Mouse (Mus musculus): ENCODE results near the gene Ifna4. TPM values are rescaled to one million over a fixed set of nuclear protein-coding genes. Genes with fewer than 3 reads are reported as not detected.
A peak's percentile ranks its signal among the peaks of the same experiment; 100 is the strongest.

The Ifna4 gene
- polyA plus RNA-seq, 1 experiment: not detected

DNA sequence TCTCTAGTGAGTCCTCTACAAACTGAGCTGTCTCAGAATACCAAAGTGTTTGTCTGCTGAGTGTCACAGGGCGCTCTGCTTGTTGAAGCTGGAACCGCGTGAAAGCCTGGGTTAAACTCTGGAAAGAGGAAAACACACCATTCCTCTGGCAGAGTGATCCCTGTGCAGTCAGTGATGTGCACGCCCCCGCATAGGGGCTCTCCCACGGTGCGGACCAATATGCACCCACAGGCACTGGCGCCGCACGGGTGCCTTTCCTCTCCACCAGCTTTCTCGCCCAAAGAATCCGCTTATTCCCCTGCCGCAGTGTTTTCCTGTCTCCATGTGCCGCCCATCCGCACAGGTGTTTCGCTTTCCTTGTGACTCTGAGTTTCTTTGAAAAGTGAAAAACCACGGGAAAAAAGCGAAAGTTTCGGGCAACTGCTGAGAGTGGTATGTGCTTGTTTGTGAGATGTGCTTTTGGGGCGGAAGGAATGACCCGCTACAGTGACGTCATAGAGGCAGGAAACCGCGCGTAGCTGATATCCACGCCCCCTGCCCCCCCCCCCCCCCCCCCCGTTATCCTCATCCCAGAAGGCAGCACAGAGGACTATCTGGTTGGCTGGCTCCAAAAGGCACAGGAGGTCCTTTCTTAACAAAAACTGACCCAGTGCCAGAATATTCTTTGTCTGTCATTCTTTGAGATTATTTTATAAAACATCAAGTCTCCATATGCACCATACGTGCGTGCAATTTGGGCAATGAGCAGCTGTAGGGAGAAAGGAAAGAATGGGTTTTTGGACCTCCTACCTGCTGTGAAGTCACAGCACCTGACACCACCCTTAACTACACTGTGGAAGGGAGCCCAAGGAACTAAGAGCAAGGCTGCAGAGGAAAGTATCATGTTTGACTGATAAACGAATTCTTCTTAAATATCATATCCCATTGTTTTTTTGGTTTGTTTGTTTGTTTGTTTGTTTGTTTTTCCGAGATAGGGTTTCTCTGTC is 26.6 kb downstream of the Ifna4 start:
- no peak overlapping the region for H3K27ac ChIP-seq (ENCODE audit: insufficient read depth, low read depth, low read length)
- peak overlapping the region; percentile 57 for H3K4me3 ChIP-seq (ENCODE audit: insufficient read depth, low read depth, low read length)
- H3K27me3 ChIP-seq (replicated peaks; ENCODE audit: control insufficient read depth, insufficient read depth, low read length): no peaks in the 10 kb centered on the region
- peak; percentile 12 for DNase-seq
- no peaks in the 10 kb centered on the region for H3K36me3 ChIP-seq (ENCODE audit: control insufficient read depth, insufficient read depth, low read length)
- no peaks in the 10 kb centered on the region for H3K4me1 ChIP-seq (ENCODE audit: control insufficient read depth, insufficient read depth, low read length)
- 8% methylated on average over 31 of the region's 31 CpGs for WGBS
- no peak for TF ChIP-seq CTCF (conservative IDR thresholded peaks at IDR 0.05; ENCODE audit: insufficient read depth, insufficient read length, low read depth, low read length)
- no peak for TF ChIP-seq POLR2A (IDR thresholded peaks at IDR 0.05; ENCODE audit: low read depth, low read length)

DNA sequence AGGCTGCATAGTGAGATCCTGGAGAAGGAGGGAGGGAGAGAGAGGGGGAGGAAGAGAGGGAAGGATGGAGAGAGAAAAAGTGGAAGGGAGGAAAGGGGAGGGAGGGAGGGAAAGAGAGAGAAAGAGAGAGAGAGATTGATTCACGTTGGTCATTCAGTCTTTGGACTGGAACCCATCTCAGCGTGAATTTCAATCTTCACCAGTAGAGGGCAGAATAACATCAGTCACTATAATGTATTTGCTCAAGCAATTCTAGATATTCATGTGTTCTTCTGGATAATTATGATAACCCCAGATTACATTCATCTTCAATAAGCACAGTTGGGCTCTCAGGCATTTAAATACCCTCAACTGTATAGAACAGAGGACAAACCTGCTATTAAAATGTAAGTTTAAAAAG is 31.0 kb downstream of the Ifna4 start:
- Histone ChIP-seq H3K27ac (ENCODE audit: insufficient read depth, low read depth, low read length) (no peak overlapping the region), H3K4me1 (ENCODE audit: control insufficient read depth, insufficient read depth, low read length) (no peaks in the 10 kb centered on the region), H3K4me3 (ENCODE audit: insufficient read depth, low read depth, low read length) (no peak overlapping the region), H3K36me3 (ENCODE audit: control insufficient read depth, insufficient read depth, low read length) (no peaks in the 10 kb centered on the region), H3K27me3 (replicated peaks; ENCODE audit: control insufficient read depth, insufficient read depth, low read length) (no peaks in the 10 kb centered on the region)
- TF ChIP-seq CTCF (conservative IDR thresholded peaks at IDR 0.05; ENCODE audit: insufficient read depth, insufficient read length, low read depth, low read length) (no peak), POLR2A (IDR thresholded peaks at IDR 0.05; ENCODE audit: low read depth, low read length) (no peak)
- DNase-seq: peak; percentile 51
- WGBS: 0% methylated on average over 2 of the region's 2 CpGs

DNA sequence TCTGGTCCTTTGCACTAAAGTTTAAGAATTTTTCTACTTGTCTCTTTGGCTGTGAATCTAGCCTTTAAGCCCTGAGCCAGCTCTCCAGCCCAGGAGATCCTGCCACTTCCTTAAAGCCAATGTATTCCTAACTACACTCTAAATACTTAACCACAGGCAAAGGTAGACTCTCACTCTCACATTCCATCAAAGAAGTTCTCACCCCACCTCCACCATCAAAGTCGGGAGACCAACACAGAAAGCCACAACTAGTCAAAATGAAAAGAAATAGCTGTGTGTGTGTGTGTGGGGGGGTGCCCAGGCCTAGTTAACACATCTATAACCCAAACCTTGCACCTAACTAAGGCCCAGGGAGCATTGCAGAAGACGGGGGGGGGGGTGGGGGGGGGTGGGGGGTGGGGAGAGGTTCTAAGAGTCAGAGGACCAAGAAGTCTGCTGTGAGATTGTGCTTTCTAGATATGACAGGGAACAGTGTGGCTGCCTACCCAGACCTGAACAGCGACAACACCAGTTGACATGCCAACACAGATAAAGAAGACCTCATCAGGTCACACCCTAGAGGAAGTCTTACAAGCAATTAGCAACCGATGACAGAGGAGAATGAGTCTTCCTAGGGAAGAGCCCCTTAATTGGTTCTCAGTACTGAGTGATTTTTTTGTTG is 33.9 kb downstream of the Ifna4 start:
- Histone ChIP-seq H3K4me3 (ENCODE audit: insufficient read depth, low read depth, low read length) (no peak overlapping the region), H3K27ac (ENCODE audit: insufficient read depth, low read depth, low read length) (no peak overlapping the region), H3K36me3 (ENCODE audit: control insufficient read depth, insufficient read depth, low read length) (no peaks in the 10 kb centered on the region), H3K27me3 (replicated peaks; ENCODE audit: control insufficient read depth, insufficient read depth, low read length) (no peaks in the 10 kb centered on the region), H3K4me1 (ENCODE audit: control insufficient read depth, insufficient read depth, low read length) (no peaks in the 10 kb centered on the region; the same call in 1 of the 2 replicates)
- no peak for DNase-seq
- no peak for TF ChIP-seq POLR2A (IDR thresholded peaks at IDR 0.05; ENCODE audit: low read depth, low read length)
- TF ChIP-seq CTCF (conservative IDR thresholded peaks at IDR 0.05; ENCODE audit: insufficient read depth, insufficient read length, low read depth, low read length): no peak
- WGBS: 61% methylated on average over 4 of the region's 4 CpGs

DNA sequence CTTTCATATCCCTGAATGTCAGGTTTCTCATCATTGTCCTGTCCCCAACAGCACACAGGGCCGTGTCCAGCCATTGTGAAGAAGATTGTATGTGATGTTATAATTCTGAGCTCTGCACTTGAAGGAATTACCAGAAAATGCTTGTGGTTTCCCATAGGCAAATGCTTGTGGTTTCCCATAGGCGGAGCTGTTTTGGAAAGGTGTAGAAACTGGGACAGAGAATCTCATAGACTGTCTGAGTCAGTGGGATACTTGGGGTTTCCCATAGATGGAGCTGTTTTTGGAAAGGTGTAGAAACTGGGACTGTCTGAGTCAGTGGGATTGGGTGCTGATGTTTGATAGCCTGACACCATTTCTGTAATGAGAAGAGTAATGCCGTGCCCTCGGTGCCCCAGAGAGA is 34.9 kb downstream of the Ifna4 start:
- H3K4me3 ChIP-seq (ENCODE audit: insufficient read depth, low read depth, low read length): no peak overlapping the region
- no peaks in the 10 kb centered on the region for H3K27me3 ChIP-seq (replicated peaks; ENCODE audit: control insufficient read depth, insufficient read depth, low read length)
- TF ChIP-seq POLR2A (IDR thresholded peaks at IDR 0.05; ENCODE audit: low read depth, low read length): no peak
- no peak for TF ChIP-seq CTCF (conservative IDR thresholded peaks at IDR 0.05; ENCODE audit: insufficient read depth, insufficient read length, low read depth, low read length)
- no peak overlapping the region for H3K27ac ChIP-seq (ENCODE audit: insufficient read depth, low read depth, low read length)
- no peak for DNase-seq
- H3K36me3 ChIP-seq (ENCODE audit: control insufficient read depth, insufficient read depth, low read length): no peaks in the 10 kb centered on the region
- no peaks in the 10 kb centered on the region; the same call in 1 of the 2 replicates for H3K4me1 ChIP-seq (ENCODE audit: control insufficient read depth, insufficient read depth, low read length)
- 88% methylated on average over 4 of the region's 4 CpGs for WGBS

DNA sequence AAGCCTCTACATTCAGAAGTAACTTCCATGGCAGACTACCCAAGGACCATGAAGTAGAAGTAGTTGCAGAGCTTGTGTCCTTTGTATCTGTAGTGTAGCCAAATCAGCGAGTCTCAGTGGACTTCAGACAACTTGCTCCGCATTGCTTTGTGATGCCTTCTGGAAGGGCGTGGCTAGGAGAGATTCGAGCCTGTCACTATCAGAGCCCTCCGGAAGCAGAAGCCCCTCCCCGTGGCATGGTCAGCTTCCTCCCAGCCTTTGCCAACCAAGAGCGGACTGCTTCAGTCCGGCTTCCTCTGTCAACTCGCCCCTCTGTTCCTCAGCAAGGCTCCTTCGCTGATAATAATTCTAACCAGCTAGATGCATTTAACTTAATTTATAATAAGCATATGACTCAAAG is 36.6 kb downstream of the Ifna4 start:
- Histone ChIP-seq H3K36me3 (ENCODE audit: control insufficient read depth, insufficient read depth, low read length) (no peaks in the 10 kb centered on the region), H3K4me3 (ENCODE audit: insufficient read depth, low read depth, low read length) (no peak overlapping the region), H3K4me1 (ENCODE audit: control insufficient read depth, insufficient read depth, low read length) (no peaks in the 10 kb centered on the region; the same call in 1 of the 2 replicates), H3K27me3 (replicated peaks; ENCODE audit: control insufficient read depth, insufficient read depth, low read length) (no peaks in the 10 kb centered on the region), H3K27ac (ENCODE audit: insufficient read depth, low read depth, low read length) (0 out of 2 replicates have a peak overlapping the region, but pooled peaks have one; percentile 35)
- DNase-seq: peak; percentile 33
- WGBS: 31% methylated on average over 10 of the region's 10 CpGs
- TF ChIP-seq CTCF (conservative IDR thresholded peaks at IDR 0.05; ENCODE audit: insufficient read depth, insufficient read length, low read depth, low read length): no peak
- TF ChIP-seq POLR2A (IDR thresholded peaks at IDR 0.05; ENCODE audit: low read depth, low read length): no peak

DNA sequence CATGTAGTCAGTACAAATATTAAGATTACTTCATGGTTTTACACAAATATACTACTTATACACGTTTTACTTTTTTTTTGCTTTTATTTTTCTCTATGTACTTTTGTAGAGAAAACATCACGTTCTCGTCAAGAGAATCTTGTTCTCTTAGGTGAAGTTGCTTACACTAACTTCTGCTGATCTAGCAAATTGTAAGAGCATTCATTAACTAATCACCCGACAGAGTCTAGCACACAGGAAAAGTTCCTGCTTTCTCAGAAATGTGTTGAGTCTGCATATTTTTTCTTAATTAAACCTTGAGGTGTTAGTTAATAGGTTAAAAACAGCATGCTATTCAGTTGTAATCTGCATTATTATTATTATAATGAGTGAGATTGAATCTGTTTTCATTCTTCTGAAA is 37.1 kb downstream of the Ifna4 start:
- TF ChIP-seq POLR2A (IDR thresholded peaks at IDR 0.05; ENCODE audit: low read depth, low read length): no peak
- no peak for TF ChIP-seq CTCF (conservative IDR thresholded peaks at IDR 0.05; ENCODE audit: insufficient read depth, insufficient read length, low read depth, low read length)
- 40% methylated on average over 4 of the region's 4 CpGs for WGBS
- Histone ChIP-seq H3K36me3 (ENCODE audit: control insufficient read depth, insufficient read depth, low read length) (no peaks in the 10 kb centered on the region), H3K4me1 (ENCODE audit: control insufficient read depth, insufficient read depth, low read length) (no peaks in the 10 kb centered on the region; the same call in 1 of the 2 replicates), H3K27me3 (replicated peaks; ENCODE audit: control insufficient read depth, insufficient read depth, low read length) (no peaks in the 10 kb centered on the region), H3K4me3 (ENCODE audit: insufficient read depth, low read depth, low read length) (no peak overlapping the region), H3K27ac (ENCODE audit: insufficient read depth, low read depth, low read length) (no peak overlapping the region)
- peak; percentile 63 for DNase-seq

DNA sequence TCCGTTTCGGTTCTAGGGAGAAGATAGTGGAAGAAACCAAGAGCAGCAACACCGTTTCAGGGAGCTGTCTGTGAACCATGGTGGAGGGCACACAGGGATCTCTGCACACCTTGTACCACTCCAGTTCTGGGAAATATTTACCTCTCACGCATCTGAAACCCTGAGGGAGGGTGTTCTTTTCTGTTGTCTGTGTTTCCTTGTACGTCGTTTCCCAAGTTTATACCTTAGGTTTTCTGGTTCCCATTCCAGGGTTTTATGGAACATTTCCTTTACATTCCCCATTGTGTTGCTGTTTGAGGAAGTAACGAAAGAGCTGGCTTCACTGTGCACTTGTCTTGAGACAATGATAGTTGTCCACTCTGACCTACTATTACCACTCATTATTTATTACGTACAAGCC is 38.4 kb downstream of the Ifna4 start, which contains the start of gene Ifne:
TSS of gene Ifne (minus strand) at position 101 of the 400 bp plus-strand sequence.
- H3K27ac ChIP-seq (ENCODE audit: insufficient read depth, low read depth, low read length): no peak within 1 kb of the TSS
- H3K4me3 ChIP-seq (ENCODE audit: insufficient read depth, low read depth, low read length): no peak within 1 kb of the TSS
- no peak for TF ChIP-seq CTCF (conservative IDR thresholded peaks at IDR 0.05; ENCODE audit: insufficient read depth, insufficient read length, low read depth, low read length)
- TF ChIP-seq POLR2A (IDR thresholded peaks at IDR 0.05; ENCODE audit: low read depth, low read length): no peak
- H3K27me3 ChIP-seq (replicated peaks; ENCODE audit: control insufficient read depth, insufficient read depth, low read length): no peaks in the 10 kb centered on the region
- 88% methylated on average over 8 of the region's 8 CpGs for WGBS
- H3K36me3 ChIP-seq (ENCODE audit: control insufficient read depth, insufficient read depth, low read length): no peaks in the 10 kb centered on the region
- DNase-seq: no peak
- H3K4me1 ChIP-seq (ENCODE audit: control insufficient read depth, insufficient read depth, low read length): no peaks in the 10 kb centered on the region; the same call in 1 of the 2 replicates

All from kidney, adult 2 months (tissue).